Mouse (Mus musculus) lung, postnatal 0 days (tissue): ENCODE results near the gene Npnt.

Experiments used
- CTCF ChIP-seq: IDR thresholded peaks from 2 replicates; pipeline ENCODE4 v1.5.1; 2016; ENCODE audit warnings: antibody characterized with exemption, mild to moderate bottlenecking
- EP300 ChIP-seq: IDR thresholded peaks from 2 replicates; pipeline ENCODE4 v1.6.1; 2016; ENCODE audit warnings: antibody characterized with exemption, mild to moderate bottlenecking, control low read depth

GRCm38 (mm10) chr3:132876011-132876708 lies 73.9 kb downstream of the Npnt start:
- TF ChIP-seq EP300 (no peak), CTCF (no peak)
